Mouse (Mus musculus) lung, postnatal 10 days (tissue): ENCODE measurements around the gene Pheta1.

ENCODE experiments used
- DNase-seq: peaks from one replicate; pipeline ENCODE4 v3.0.0; 2021

Pheta1 gene

GRCm38 (mm10) chr5:121827876-121828275, 20.9 kb upstream of the Pheta1 start:
- no peak for DNase-seq

- no peak for DNase-seq
Measured at GRCm38 (mm10) chr5:121828491-121829432, 20.0 kb upstream of the Pheta1 start.

DNA sequence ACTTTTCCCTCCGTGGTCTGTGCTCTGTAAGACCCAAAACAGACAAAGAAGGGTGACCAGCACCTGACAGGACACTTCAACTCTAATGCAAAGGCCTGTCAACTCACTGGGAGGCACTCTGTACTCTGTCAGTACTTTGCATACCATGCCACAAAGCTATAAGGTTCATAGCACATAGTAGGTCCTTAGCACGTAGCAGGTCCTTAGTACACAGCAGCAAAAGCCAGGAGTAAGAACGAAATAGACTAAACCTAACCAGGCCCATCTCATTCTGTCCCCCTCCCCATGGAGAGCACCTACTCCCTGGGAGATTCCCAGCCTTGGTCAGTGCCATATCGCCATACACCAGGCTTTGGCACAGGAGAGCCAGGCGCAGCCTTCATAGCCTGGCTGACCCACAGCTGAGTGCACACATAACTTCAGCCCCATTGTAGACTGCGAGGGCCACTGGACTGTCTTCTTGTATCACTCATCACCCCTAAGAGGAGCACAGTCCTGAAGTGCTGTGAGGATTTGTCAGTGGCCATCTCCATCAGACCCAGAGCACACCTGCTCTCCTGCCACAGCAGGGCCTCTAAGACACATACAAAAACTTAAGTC, 17.7 kb upstream of the Pheta1 start:
- no peak for DNase-seq

DNA sequence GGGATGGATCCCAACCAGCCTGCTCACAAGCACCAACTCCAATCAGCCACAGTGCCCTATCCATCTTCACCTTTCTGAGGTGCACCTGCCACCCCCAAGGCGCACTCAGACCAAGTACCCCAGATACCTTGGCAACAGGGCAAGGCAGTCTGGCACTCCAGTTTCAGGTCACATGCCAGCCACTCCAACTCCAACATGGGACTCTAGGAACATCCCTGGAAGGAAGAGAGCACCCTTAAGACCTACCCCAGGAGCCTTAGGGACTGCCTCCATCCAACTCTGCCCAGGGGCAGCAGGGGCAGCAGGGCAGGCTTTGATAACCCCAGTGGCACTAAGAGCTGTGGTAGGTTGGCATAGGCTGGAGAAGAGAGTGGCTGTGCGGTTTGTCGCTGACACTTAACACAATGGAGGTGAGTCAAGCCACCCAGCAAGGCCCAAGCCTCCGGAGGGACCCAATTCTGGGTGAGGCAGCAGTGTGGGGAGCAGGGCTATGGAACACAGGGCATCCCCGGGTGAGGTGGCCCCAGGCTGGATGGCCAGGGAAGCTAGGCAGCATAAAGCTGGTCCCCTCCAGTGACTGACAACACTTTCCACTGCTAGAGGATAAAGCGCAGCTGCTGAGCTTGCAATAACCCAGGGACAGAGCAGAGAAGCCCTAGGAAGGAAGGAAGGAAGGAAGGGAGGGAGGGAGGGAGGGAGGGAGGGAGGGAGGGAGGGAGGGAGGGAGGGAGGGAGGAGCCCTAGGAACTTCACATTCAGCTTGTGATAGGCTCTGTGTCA, 16.2 kb upstream of the Pheta1 start:
- peak; percentile 61 for DNase-seq

DNA sequence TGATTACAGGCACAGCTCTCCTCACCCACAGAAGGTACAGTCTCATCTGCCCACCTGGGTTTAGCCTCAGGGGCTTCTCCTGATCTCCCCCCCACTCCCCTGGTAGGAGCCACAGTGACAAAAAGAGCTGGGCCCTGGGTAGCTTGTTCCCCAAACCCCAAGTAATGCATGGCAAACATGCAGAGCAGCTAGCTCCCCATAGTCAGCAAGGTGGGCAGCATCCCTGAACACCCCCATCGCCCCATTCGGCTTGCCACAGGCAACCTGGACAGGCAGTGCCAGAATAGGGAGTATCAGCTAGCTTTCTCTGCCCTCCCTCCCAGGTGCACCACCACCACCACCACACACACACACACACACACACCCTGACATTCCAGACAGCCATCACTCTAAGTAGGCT, 15.6 kb upstream of the Pheta1 start:
- no peak for DNase-seq

- peak; percentile 89 for DNase-seq
Measured at GRCm38 (mm10) chr5:121833572-121834240, 15.1 kb upstream of the Pheta1 start.

GRCm38 (mm10) chr5:121834241-121834606, 14.6 kb upstream of the Pheta1 start:
- no peak for DNase-seq

DNA sequence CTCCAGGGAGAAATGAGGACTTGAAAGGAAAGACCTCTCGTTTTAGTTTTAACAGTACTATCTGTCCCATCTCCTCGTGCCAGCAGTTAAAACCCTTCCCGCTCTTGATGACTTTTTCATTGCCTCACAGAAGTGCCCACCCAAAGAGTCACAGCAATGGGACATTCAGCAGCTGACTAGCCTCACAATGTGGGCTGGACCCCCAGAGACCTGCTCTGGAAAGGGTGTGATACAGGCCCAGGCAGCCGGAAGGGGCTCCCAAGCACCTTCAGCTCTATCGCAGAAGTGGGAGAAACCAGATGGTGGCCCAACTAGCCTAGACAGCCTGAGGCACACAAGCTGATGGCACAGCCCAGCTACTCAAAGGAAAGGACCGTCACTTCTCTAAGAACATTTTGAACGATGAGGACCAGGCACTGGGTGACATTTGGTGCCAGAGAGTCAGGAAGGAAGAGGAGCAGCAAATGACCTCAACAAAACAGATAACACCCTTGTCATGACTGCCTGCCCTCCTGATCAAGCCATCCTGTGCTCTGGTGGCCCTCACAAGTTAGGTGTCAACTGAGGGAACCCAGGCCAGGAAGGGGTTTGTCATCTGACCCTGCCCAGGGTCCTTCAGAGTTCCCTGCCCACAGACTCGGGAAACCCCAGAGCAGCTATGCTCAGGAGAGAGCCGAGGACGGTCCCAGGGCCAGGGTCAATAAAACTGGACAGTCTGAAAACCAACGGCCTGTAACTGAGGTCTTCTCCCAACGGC, 13.6 kb upstream of the Pheta1 start:
- DNase-seq = peak; percentile 43

GRCm38 (mm10) chr5:121835949-121836691, 12.7 kb upstream of the Pheta1 start:
- DNase-seq = peak; percentile 48

GRCm38 (mm10) chr5:121836692-121837415, 11.9 kb upstream of the Pheta1 start:
- DNase-seq = peak; percentile 96

- peak; percentile 79 for DNase-seq
Measured at GRCm38 (mm10) chr5:121837441-121838340, 11.1 kb upstream of the Pheta1 start, which contains the start of gene Sh2b3. Gene Sh2b3, minus strand, starts transcription at chr5:121837646.

DNA sequence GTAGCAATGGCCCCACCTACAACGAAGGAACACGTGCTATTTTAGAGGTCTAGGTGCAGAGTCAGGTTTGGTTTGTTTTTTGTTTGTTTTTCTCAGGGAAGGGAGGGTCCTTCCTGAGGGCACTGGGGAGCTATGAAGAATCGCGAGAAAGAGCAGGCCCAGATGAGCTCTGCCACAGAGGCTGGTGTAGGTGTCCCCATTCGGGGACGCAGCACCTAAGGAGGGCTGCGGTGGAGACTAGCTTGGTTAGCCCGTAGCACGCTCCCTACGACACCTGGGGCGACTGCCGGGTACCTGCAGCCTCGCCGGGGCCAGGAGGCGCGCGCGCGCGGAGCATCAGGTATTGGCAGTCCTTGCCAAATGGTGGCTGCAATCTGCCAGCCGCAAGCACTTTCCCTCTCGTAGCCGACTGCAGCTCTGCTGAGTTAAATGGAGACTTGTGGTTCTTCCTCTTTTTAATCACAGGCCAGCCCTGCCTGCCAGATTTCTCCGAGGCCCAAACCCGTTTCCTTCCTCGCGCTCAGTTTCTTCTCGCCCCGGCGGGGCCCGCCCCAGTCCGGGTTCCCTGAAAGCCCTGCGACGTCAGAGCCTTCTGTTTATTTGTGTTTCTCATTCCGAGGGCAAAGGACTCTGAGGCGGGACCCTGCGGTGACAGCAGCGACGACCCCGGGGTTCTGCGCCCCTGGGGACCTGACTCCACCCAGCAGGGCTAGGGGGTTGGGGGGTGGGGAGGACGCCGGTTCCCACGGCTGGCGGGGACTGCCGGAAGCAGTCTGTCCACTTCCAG, 10.2 kb upstream of the Pheta1 start:
- DNase-seq = peak; percentile 84

- no peak for DNase-seq
Measured at GRCm38 (mm10) chr5:121839128-121839473, 9.7 kb upstream of the Pheta1 start.

DNA sequence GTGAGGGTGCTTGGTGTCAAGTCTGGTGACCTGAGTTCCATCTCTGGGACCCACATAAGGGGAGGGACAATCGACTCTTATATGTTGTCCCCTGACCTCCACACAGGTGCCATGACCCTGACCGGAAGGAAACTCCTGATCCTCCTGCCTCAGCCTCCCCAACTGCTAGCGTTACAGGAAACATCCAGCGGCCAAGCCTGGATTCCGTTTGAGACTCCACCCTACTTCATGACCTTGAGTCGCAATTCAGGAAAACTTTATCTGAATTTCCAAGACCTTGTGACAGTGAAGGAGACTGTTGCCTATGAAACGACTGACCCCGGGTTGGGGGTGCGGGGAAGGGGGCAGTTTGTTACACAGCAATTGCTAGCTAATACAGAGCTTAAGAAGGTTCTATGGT, 7.3 kb upstream of the Pheta1 start:
- no peak for DNase-seq

- no peak for DNase-seq
Measured at GRCm38 (mm10) chr5:121841973-121842372, 6.8 kb upstream of the Pheta1 start.

- peak; percentile 89 for DNase-seq
Measured at GRCm38 (mm10) chr5:121842665-121843118, 6.1 kb upstream of the Pheta1 start.

GRCm38 (mm10) chr5:121843138-121843905, 5.5 kb upstream of the Pheta1 start:
- peak; percentile 51 for DNase-seq

GRCm38 (mm10) chr5:121845361-121845760, 3.4 kb upstream of the Pheta1 start:
- no peak for DNase-seq
